Mouse (Mus musculus) ES-E14 (cell line): ENCODE data around the gene Psmd11.

Source experiments
- HCFC1 ChIP-seq: IDR thresholded peaks from 2 replicates; pipeline ENCODE4 v1.6.1; 2012; ENCODE audit warnings: low read length, inconsistent platforms, borderline replicate concordance; ENCODE audit not compliant: insufficient read depth
- MAFK ChIP-seq: IDR thresholded peaks from 2 replicates; pipeline ENCODE4 v1.6.1; 2014; ENCODE audit warnings: mild to moderate bottlenecking, low read depth, low read length, inconsistent platforms; ENCODE audit not compliant: insufficient read depth
- ZC3H11A ChIP-seq: IDR thresholded peaks from 2 replicates; pipeline ENCODE4 v1.6.1; 2012; ENCODE audit warnings: low read depth, mild to moderate bottlenecking, inconsistent platforms, low read length, borderline replicate concordance
- ZNF384 ChIP-seq: IDR thresholded peaks from 2 replicates; pipeline ENCODE4 v1.6.1; 2012; ENCODE audit warnings: low read depth, low read length, inconsistent platforms

GRCm38 (mm10) chr11:80396617-80397016 lies 31.8 kb upstream of the Psmd11 start:
- no peak for TF ChIP-seq ZC3H11A
- no peak for TF ChIP-seq HCFC1
- no peak for TF ChIP-seq ZNF384
- no peak for TF ChIP-seq MAFK
